8 mouse cellular contexts compared by ENCODE assay signal in genomic region chr12:7777220-7778055, GRCm38 (mm10).
DNase-seq lines count a peak whose midpoint lies in the region; ATAC-seq and TF ChIP-seq lines count a peak whose summit lies in the region.

No protein-coding gene starts in this region.

- no peaks in the 10 kb centered on the region for H3K79me2 ChIP-seq in CH12.LX (replicated peaks; ENCODE audit: control insufficient read depth, extremely low read depth, insufficient read depth, poor library complexity, severe bottlenecking)

- TF ChIP-seq CTCF in CH12.LX (conservative IDR thresholded peaks at IDR 0.05 in 1 of 2, IDR thresholded peaks at IDR 0.05 in 1 of 2; ENCODE audit: low read depth in 2 of 2, low read length in 2 of 2): peak; percentile 54 to 72

- H3K36me3 ChIP-seq in CH12.LX (replicated peaks in 1 of 2; ENCODE audit: control insufficient read depth in 1 of 2, insufficient read depth in 1 of 2, low read length in 1 of 2): no peaks in the 10 kb centered on the region
- no peaks in the 10 kb centered on the region for H3K36me3 ChIP-seq in embryonic facial prominence, embryonic 10.5 days (replicated peaks)
- H3K36me3 ChIP-seq in lung, embryonic 15.5 days: no peaks in the 10 kb centered on the region

- H3K4me2 ChIP-seq in CH12.LX (ENCODE audit: insufficient read depth, low read depth, poor library complexity, severe bottlenecking): peak overlapping the region; percentile 11; the same call in 1 of the 2 replicates
- no peak overlapping the region for H3K4me2 ChIP-seq in lung, embryonic 15.5 days

- H3K9ac ChIP-seq in CH12.LX (ENCODE audit: insufficient read depth, low read depth): no peak overlapping the region
- no peak overlapping the region for H3K9ac ChIP-seq in lung, embryonic 15.5 days

- DNase-seq in CH12.LX (ENCODE audit: extremely low read depth) (peak; percentile 84), ZHBTc4 (ENCODE audit: low read depth, low spot score) (peak; percentile 82)
- DNase-seq in embryonic facial prominence, embryonic 10.5 days (ENCODE audit: low spot score): peak; percentile 49
- DNase-seq in heart, postnatal 36 days: peak; percentile 19 to 21
- peak; percentile 14 to 48 for DNase-seq in kidney, postnatal 4 days
- DNase-seq in right cerebral cortex, adult 18-20 months: peak; percentile 71
- no peak for DNase-seq in natural killer cell, adult 2 months (ENCODE audit: low spot score in 2 of 2)

- WGBS in embryonic facial prominence, embryonic 10.5 days: 58% methylated on average over 10 of the region's 10 CpGs
- 50% methylated on average over 10 of the region's 10 CpGs for WGBS in lung, embryonic 15.5 days

- no peak for TF ChIP-seq POLR2A in CH12.LX (IDR thresholded peaks at IDR 0.05; ENCODE audit: low read depth, low read length)

- H3K27me3 ChIP-seq in CH12.LX (replicated peaks): no peaks in the 10 kb centered on the region
- H3K27me3 ChIP-seq in embryonic facial prominence, embryonic 10.5 days (replicated peaks; ENCODE audit: low read depth, poor library complexity, severe bottlenecking): no peaks in the 10 kb centered on the region
- H3K27me3 ChIP-seq in lung, embryonic 15.5 days: no peaks in the 10 kb centered on the region

- ATAC-seq in lung, embryonic 15.5 days (ENCODE audit: borderline replicate concordance, extremely low read depth, low FRiP score, low TSS enrichment): peak; percentile 55; the same call in 1 of the 2 replicates

- H3K27ac ChIP-seq in CH12.LX (ENCODE audit: insufficient read depth, low read depth): no peak overlapping the region
- peak overlapping the region; percentile 14; the same call in 1 of the 2 replicates for H3K27ac ChIP-seq in embryonic facial prominence, embryonic 10.5 days (replicated peaks)
- H3K27ac ChIP-seq in lung, embryonic 15.5 days: no peak overlapping the region

- dilution Hi-C loops in CH12.LX (cut with MboI; ENCODE audit: extremely low pct_ligation_motif_present, extremely low pct_unique_long_range_greater_than_20kb, low sequenced_read_pairs): no loop called here

- TF ChIP-seq EP300 in CH12.LX (IDR thresholded peaks at IDR 0.05; ENCODE audit: low read length): no peak

- H3K4me1 ChIP-seq in CH12.LX (ENCODE audit: control insufficient read depth in 1 of 2, insufficient read depth in 2 of 2): peaks cover 0 to 6% of the 10 kb centered on the region in 2 experiments; a peak in 2 of 4 replicates
- no peaks in the 10 kb centered on the region for H3K4me1 ChIP-seq in embryonic facial prominence, embryonic 10.5 days
- H3K4me1 ChIP-seq in lung, embryonic 15.5 days: no peaks in the 10 kb centered on the region

- intact Hi-C loops in heart, postnatal 36 days (cut with DNase I): loop anchor here (2.0 to 10.0 kb wide), 2 partner anchors 201 to 233 kb away; no protein-coding TSS in a partner anchor

- H3K9me3 ChIP-seq in CH12.LX (replicated peaks; ENCODE audit: low read length): no peaks in the 10 kb centered on the region
- no peaks in the 10 kb centered on the region for H3K9me3 ChIP-seq in embryonic facial prominence, embryonic 10.5 days
- H3K9me3 ChIP-seq in lung, embryonic 15.5 days: no peaks in the 10 kb centered on the region

- in situ Hi-C loops in CH12.LX (cut with MboI; ENCODE audit: low pct_ligation_motif_present, low pct_unique_long_range_greater_than_20kb, low sequenced_read_pairs): no loop called here

- peak; percentile 53 for TF ChIP-seq RAD21 in CH12.LX (IDR thresholded peaks at IDR 0.05; ENCODE audit: low read depth, low read length)

- peak overlapping the region in 1 of 3 experiments; percentile 32 for H3K4me3 ChIP-seq in CH12.LX (replicated peaks in 1 of 3; ENCODE audit: low read depth in 2 of 3, low read length in 2 of 3, poor library complexity in 1 of 3)
- no peak overlapping the region for H3K4me3 ChIP-seq in embryonic facial prominence, embryonic 10.5 days
- no peak overlapping the region for H3K4me3 ChIP-seq in lung, embryonic 15.5 days

TF ChIP-seq in CH12.LX, 34 proteins besides CTCF, POLR2A, EP300 and RAD21:
- TF ChIP-seq ELF1 (IDR thresholded peaks at IDR 0.05; ENCODE audit: low read depth, low read length): no peak
- no peak for TF ChIP-seq E2F4 (IDR thresholded peaks at IDR 0.05; ENCODE audit: insufficient replicate concordance, low read depth, low read length)
- TF ChIP-seq ZC3H11A (IDR thresholded peaks at IDR 0.05; ENCODE audit: low read depth, low read length): no peak
- no peak for TF ChIP-seq IRF4 (IDR thresholded peaks at IDR 0.05; ENCODE audit: low read depth, low read length)
- no peak for TF ChIP-seq MAX (IDR thresholded peaks at IDR 0.05; ENCODE audit: low read length)
- no peak for TF ChIP-seq UBTF (IDR thresholded peaks at IDR 0.05; ENCODE audit: low read depth, low read length)
- no peak for TF ChIP-seq MXI1 (IDR thresholded peaks at IDR 0.05; ENCODE audit: low read depth, low read length)
- no peak for TF ChIP-seq USF1 (IDR thresholded peaks at IDR 0.05; ENCODE audit: low read depth, low read length)
- no peak for TF ChIP-seq JUND (conservative IDR thresholded peaks at IDR 0.05; ENCODE audit: low read depth, low read length)
- no peak for TF ChIP-seq PAX5 (IDR thresholded peaks at IDR 0.05; ENCODE audit: low read length)
- TF ChIP-seq CHD2 (IDR thresholded peaks at IDR 0.05; ENCODE audit: low read length): no peak
- TF ChIP-seq NRF1 (IDR thresholded peaks at IDR 0.05; ENCODE audit: low read depth, low read length): no peak
- TF ChIP-seq ZNF384 (IDR thresholded peaks at IDR 0.05; ENCODE audit: low read depth, low read length): no peak
- TF ChIP-seq ZKSCAN1 (IDR thresholded peaks at IDR 0.05; ENCODE audit: borderline replicate concordance, low read depth, low read length): no peak
TF ChIP-seq in CH12.LX: peak in this region for 0.

Comparison
In these comparisons a context has a peak if more than half of its experiments do, and no peak if none do; other contexts are left out.
1. DNase-seq: peak in CH12.LX (single experiment), ZHBTc4 (single experiment), embryonic facial prominence, embryonic 10.5 days (single experiment), heart, postnatal 36 days (2 of 2), kidney, postnatal 4 days (2 of 2) and right cerebral cortex, adult 18-20 months (single experiment); none in natural killer cell, adult 2 months (0 of 2).